Mouse (Mus musculus): ENCODE results near the gene Pgs1.

Gene Pgs1

GRCm38 (mm10) chr11:118003176-118003575 lies 17.1 kb downstream of the Pgs1 start:
- 96% methylated on average over 14 of the region's 14 CpGs for WGBS

GRCm38 (mm10) chr11:118003718-118004117 lies 17.6 kb downstream of the Pgs1 start:
- WGBS: 79% methylated on average over 5 of the region's 5 CpGs

GRCm38 (mm10) chr11:118004217-118004616 lies 18.1 kb downstream of the Pgs1 start:
- 92% methylated on average over 5 of the region's 5 CpGs for WGBS

GRCm38 (mm10) chr11:118007460-118008143 lies 21.5 kb downstream of the Pgs1 start:
- 66% methylated on average over 8 of the region's 8 CpGs for WGBS

- WGBS: 77% methylated on average over 5 of the region's 5 CpGs
Measured at GRCm38 (mm10) chr11:118008144-118008805, 22.2 kb downstream of the Pgs1 start.

GRCm38 (mm10) chr11:118008843-118009242 lies 22.8 kb downstream of the Pgs1 start:
- 67% methylated on average over 8 of the region's 8 CpGs for WGBS

- 48% methylated on average over 4 of the region's 4 CpGs for whole genome bisulfite sequencing
Measured at GRCm38 (mm10) chr11:118009865-118010571, 23.9 kb downstream of the Pgs1 start.

GRCm38 (mm10) chr11:118012595-118012994 lies 26.5 kb downstream of the Pgs1 start:
- WGBS: 88% methylated on average over 1 of the region's 1 CpGs

- 80% methylated on average over 2 of the region's 2 CpGs for WGBS
Measured at GRCm38 (mm10) chr11:118013339-118013738, 27.2 kb downstream of the Pgs1 start.

- 81% methylated on average over 12 of the region's 12 CpGs for WGBS
Measured at GRCm38 (mm10) chr11:118014391-118014995, 28.4 kb downstream of the Pgs1 start.

GRCm38 (mm10) chr11:118015381-118016145 lies 29.5 kb downstream of the Pgs1 start:
- 79% methylated on average over 8 of the region's 8 CpGs for WGBS

GRCm38 (mm10) chr11:118018328-118018727 lies 32.2 kb downstream of the Pgs1 start:
- WGBS: 94% methylated on average over 4 of the region's 4 CpGs

- WGBS: 76% methylated on average over 1 of the region's 1 CpGs
Measured at GRCm38 (mm10) chr11:118021806-118022205, 35.7 kb downstream of the Pgs1 start.

- WGBS: 78% methylated on average over 7 of the region's 7 CpGs
Measured at GRCm38 (mm10) chr11:118023475-118023874, 37.4 kb downstream of the Pgs1 start.

GRCm38 (mm10) chr11:118024111-118024510 lies 38.0 kb downstream of the Pgs1 start:
- 88% methylated on average over 2 of the region's 2 CpGs for WGBS

GRCm38 (mm10) chr11:118029170-118029569 lies 43.1 kb downstream of the Pgs1 start:
- WGBS: 87% methylated on average over 6 of the region's 6 CpGs

- 97% methylated on average over 9 of the region's 9 CpGs for WGBS
Measured at GRCm38 (mm10) chr11:118031134-118031533, 45.0 kb downstream of the Pgs1 start.

- 84% methylated on average over 13 of the region's 13 CpGs for WGBS
Measured at GRCm38 (mm10) chr11:118034395-118034794, 48.3 kb downstream of the Pgs1 start.

- WGBS: 76% methylated on average over 9 of the region's 9 CpGs
Measured at GRCm38 (mm10) chr11:118035068-118035467, 49.0 kb downstream of the Pgs1 start.

GRCm38 (mm10) chr11:118042791-118043190 lies 56.7 kb downstream of the Pgs1 start:
- 82% methylated on average over 9 of the region's 9 CpGs for WGBS

- WGBS: 52% methylated on average over 14 of the region's 14 CpGs
Measured at GRCm38 (mm10) chr11:118043293-118043907, 57.3 kb downstream of the Pgs1 start.
